Mouse (Mus musculus) naive thymus-derived CD4-positive, alpha-beta T cell, adult 2 months (primary cell): ENCODE results near the gene Nap1l3.

ENCODE experiments used
- DNase-seq: peaks from one replicate; pipeline ENCODE4 v3.0.0-alpha.2; 2011; ENCODE audit warnings: low read depth

Gene Nap1l3

GRCm38 (mm10) chrX:122396781-122397581 is at the start of gene Nap1l3:
Gene Nap1l3, minus strand, starts transcription at chrX:122397401.
- DNase-seq: peak; percentile 0

DNA sequence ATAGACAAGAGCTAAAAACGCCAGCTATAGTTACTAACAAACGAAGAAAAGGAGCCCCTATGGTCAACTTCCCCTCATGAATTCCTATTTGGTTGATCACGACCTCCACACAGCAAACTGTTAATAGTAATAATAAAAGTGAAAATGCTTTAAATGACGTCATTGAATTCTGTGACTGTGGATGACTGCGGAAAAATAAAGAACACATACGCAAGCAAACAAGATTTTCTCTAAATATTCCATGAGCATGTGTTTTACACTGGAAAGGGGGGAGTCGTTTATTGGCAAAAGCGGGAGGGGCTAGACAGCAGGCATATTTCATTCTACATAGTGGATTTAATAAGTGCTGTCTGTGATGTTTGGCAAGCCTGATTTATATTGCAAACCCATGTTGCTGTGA is 451 bp upstream of the Nap1l3 start:
- DNase-seq: no peak
